Mouse (Mus musculus) G1E (cell line): ENCODE measurements around the gene Haus8.

Experiments used
- CTCF ChIP-seq: IDR thresholded peaks from 2 replicates; pipeline ENCODE4 v1.5.1; 2012; ENCODE audit warnings: low read depth, low read length, inconsistent platforms, mixed read lengths
- GATA1 ChIP-seq: IDR thresholded peaks from 2 replicates; pipeline ENCODE4 v1.6.1; 2012; ENCODE audit warnings: borderline replicate concordance, low read length, inconsistent platforms, mixed read lengths

DNA sequence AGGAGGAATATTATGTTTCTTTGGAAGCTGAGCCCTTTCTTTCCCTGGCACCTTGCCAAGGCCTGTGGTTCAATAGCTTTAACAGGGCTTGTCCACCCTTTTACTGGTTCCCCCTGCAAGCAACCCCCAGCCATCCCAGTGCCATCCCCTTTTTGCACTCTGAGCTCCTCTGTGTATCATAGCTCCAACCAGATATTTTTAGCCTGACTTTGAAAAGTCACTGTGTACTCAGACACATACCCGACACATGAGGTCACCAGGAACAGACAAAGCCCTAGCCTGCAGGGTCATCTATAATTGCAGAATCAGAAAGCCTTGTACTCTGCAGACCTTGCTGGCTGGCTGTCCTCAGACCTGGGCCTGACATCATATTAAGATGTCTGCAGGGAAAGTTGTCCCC, 40.0 kb upstream of the Haus8 start:
- TF ChIP-seq GATA1: no peak
- no peak for TF ChIP-seq CTCF
